Mouse (Mus musculus) cortical plate, adult 2 months (tissue): Measurements from ENCODE around the gene Hoxb4. TPM values are rescaled to one million over a fixed set of nuclear protein-coding genes. Genes with fewer than 3 reads are reported as not detected.

ENCODE experiments used
- H3K27ac ChIP-seq: fragments of 200-500 bp; 2 replicates; pipeline ENCODE4 v1.5.1; 2012; ENCODE audit warnings: low read length, control low read depth, inconsistent platforms; ENCODE audit not compliant: insufficient read depth
- H3K4me1 ChIP-seq: fragments of 200-500 bp; 2 replicates; pipeline ENCODE4 v1.6.1; 2011; ENCODE audit warnings: low read length; ENCODE audit not compliant: control insufficient read depth, insufficient read depth
- H3K4me3 ChIP-seq: fragments of 200-500 bp; 2 replicates; pipeline ENCODE4 v1.5.1; 2011; ENCODE audit warnings: mild to moderate bottlenecking, low read length, control low read depth; ENCODE audit not compliant: insufficient read depth
- CTCF ChIP-seq: fragments of 200-500 bp; IDR thresholded peaks from 2 replicates; pipeline ENCODE4 v1.5.1; 2011; ENCODE audit warnings: mild to moderate bottlenecking, control low read depth, low read length; ENCODE audit not compliant: insufficient read depth; ENCODE audit errors: extremely low read depth
- POLR2A ChIP-seq: fragments of 200-500 bp; IDR thresholded peaks from 2 replicates; pipeline ENCODE4 v1.6.1; 2011; ENCODE audit warnings: mild to moderate bottlenecking, low read length, control low read depth; ENCODE audit not compliant: insufficient read depth; ENCODE audit errors: extremely low read depth
- polyA plus RNA-seq: library from polyadenylated mRNA; depleted of rRNA; stranded (reverse); fragments of >200 nt; gene quantifications from 2 replicates; pipeline ENCODE4 v1.2.3, GENCODE M21; 2012

Gene Hoxb4
- polyA plus RNA-seq, 1 experiment = not detected

DNA sequence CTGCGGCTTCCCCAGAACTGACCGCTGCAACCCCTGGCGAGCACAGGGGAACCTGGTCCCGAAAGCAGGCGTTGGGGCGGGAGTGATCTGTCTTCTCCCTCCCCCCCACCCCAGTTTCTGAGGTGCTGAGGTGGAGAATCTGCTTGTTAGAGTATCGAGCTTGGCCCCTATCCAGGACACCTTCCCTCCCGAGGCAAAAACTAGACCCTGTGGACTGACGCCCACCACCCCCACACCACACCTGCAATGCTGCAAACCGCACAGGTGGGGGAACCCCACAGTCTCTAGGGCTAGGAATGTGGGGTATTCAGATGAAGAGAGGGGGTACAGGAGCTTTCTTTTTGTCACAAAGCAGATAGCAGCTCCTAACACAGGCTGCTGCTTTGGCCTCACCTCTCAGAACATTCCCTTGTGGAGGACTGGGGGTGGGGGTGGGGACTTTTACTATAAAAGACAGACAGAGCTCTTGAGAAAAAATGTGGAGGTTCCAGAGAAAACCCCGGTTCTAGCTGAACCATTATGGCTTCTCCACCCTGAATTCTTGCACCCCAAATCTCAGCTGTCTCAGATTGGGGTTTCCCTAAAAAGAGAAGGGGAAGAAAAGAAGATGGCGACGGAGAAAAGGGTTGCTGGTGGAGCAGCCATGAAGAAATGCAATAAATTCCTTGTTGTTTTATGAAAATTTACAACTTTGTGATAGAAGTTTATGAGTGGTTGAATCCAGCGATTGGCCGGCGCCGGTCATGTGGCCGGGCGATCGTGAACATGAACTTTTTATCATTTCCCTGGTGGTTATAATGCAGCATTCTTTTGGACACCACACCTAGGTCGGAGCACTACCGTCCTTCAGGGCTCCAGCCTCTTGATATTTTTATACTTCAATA is 26.1 kb upstream of the Hoxb4 start, which contains the start of gene Hoxb6:
Hoxb6 (plus strand) TSS at position 796 of the 884 bp plus-strand sequence.
- Histone ChIP-seq H3K4me1 (no peaks in the 10 kb centered on the region), H3K4me3 (no peak within 1 kb of the TSS), H3K27ac (no peak within 1 kb of the TSS)
- TF ChIP-seq POLR2A (no peak), CTCF (no peak)

DNA sequence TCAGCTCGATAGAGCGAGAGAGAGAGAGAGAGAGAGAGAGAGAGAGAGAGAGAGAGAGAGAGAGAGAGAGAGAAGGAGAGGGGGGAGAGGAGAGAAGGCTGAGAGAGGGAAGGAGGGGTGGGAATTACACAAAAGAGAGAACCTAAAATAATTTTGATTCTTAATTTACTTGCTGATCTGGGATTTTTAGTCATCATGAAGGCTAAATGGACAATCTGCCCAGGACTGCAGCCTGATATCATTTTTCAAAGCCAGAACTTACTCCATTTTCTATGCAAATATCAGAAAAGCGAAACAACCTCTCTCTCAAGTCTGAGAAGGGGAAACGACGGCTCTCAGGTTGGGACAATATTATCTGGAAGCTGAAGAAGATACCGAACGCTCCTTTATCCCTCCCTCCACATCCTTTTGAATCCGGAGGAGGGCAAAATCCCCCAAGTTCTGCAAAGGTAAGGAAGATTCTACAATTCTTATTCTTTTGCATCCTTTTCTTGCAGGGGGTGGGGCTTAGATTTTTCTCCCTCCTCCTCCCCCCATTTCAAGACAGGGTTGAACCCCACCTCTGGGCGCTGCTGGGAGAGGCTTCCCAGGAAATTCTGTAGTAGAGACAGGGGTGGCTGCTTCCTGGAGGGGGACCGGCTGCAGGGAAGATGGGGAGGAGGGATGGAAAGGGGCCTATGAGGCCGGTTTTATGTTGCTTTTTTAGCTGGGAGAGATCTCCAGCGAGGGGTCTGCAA is 25.3 kb upstream of the Hoxb4 start:
- no peak overlapping the region for H3K27ac ChIP-seq
- H3K4me3 ChIP-seq = no peak overlapping the region
- no peaks in the 10 kb centered on the region for H3K4me1 ChIP-seq
- TF ChIP-seq CTCF = no peak
- TF ChIP-seq POLR2A = no peak

DNA sequence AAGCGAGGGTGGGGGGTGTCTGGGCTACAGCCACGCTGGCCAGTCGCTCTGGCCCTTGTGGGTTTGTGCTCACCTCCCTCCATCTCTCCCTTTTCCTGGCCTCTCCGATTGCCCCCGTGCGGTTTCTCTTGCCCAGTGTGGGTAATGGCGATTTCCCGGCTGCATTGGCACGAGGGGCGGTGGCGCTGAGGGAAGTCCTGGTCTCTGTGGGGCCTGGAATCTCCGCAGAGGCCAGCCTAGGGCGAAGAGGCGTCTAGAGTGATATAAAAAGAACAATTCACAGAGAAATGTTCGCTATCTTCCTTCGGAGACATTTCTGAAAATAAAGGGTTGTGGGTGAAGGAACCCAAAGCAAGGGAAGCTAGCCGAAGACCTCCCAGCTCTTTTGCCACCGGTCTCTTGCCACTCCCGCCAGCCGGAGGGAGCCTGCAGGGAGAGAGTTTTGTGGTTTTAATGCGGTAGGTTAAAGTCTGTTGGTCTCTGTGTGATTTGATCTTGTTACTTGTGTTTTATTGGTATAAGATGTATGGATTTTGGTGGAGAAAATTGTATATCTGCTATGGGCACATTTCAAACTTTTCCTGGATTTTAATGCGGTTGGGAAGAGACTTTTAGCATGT is 24.7 kb upstream of the Hoxb4 start:
- no peak for TF ChIP-seq CTCF
- no peak for TF ChIP-seq POLR2A
- Histone ChIP-seq H3K27ac (no peak overlapping the region), H3K4me1 (no peaks in the 10 kb centered on the region), H3K4me3 (no peak overlapping the region)

DNA sequence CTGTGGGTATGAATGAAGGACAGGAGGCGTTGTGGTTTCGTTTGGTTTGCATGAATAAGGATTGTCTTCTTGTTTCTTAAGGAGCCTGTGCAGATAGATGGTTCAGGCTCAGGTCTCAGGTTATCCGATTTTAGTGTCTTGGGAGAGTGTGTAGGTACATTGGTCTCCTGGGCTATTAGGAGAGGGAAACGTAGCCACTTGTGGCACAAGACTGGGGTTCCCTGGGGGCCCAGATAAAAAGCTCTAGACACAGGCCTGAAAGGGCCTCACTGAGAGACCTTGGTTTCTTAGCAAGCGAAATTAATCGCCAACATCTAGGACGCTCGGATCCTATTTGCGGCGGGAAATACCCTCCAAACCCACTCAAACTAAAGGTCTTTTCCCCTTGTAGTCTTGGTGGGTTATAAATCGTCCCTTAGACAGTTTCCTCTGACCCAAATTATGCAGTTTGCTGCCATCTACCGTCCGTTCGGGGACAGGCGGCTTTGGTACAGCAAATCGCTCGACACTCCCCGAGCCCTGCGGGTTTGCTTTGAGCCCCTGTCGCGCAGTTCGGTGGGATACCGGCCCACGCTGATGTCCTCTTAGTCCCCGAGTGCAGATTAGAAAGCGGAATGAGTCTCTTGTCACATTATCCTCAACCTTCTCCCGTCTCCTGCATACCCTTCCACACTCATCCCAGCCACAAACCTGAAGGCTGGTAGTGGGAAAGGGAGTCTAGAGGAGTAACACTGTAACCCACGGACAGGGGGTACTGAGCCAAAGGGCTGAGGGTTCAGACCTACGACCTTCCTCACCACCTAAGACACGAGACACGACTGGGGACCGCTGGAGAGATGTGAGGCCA is 23.6 kb upstream of the Hoxb4 start:
- Histone ChIP-seq H3K4me3 (no peak overlapping the region), H3K4me1 (no peaks in the 10 kb centered on the region)
- TF ChIP-seq CTCF (peak; percentile 58), POLR2A (no peak)

DNA sequence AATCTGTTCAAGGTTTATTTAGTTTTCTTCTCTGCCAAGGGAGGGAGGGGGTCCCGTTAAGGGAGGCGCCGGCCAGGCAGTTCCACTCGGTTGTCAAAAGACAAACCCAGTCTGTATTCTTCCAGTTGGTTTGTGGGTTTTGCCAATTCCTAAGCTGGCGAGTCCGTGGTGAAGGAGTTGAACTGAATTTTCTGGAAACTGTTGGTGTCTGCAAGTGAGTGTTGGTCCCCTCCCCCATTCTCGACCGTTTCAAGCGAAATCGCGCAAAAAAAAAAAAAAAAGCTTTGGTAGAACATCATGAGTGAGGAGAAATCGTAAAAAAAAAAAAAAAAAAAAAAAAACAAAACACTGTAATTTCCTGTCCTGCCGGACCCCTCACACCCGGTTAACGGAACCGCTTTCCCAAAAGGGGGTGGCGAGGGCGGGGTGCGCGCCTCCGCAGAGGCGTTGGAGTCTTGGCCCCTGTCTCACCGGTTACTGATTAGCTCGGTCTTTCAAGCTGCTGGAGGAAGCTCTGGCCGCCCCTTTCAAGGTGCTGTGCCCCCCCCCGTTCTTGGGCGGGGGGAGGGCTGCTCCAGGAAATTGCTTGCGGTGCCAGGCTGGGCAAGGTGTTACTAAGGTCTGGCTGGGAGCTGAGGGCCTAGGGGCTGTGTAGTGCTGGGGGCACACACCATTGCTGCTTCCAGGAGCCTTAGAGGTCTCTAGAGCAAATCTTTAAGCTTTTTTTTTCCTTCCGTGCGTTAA is 22.8 kb upstream of the Hoxb4 start:
- H3K27ac ChIP-seq = no peak overlapping the region
- TF ChIP-seq POLR2A (no peak), CTCF (no peak)
- no peaks in the 10 kb centered on the region for H3K4me1 ChIP-seq
- H3K4me3 ChIP-seq = no peak overlapping the region

More for the DNA sequence above, 23.6 kb upstream of the Hoxb4 start:
- H3K27ac ChIP-seq = no peak overlapping the region

DNA sequence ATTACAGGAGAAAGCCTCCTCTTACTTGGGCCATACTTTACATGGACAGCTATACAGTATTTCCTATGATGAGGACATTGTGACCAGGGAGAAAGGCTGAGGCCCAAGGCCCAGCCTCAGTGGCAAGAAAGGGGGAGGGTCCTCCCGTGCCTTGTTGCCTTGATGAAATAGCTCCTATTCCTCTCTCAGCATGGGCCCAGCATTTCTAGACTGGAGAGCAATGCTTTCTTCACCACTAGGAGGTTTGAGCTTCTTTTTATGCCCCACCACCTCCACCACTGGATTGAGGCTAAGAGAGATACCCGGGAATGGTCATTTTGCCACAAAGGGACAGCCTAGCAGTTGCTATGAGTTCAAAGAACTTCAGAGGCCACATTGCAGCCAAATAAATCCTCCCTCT is 21.1 kb upstream of the Hoxb4 start:
- no peak for TF ChIP-seq POLR2A
- no peak for TF ChIP-seq CTCF
- H3K4me3 ChIP-seq = no peak overlapping the region
- no peak overlapping the region for H3K27ac ChIP-seq
- H3K4me1 ChIP-seq = no peaks in the 10 kb centered on the region

DNA sequence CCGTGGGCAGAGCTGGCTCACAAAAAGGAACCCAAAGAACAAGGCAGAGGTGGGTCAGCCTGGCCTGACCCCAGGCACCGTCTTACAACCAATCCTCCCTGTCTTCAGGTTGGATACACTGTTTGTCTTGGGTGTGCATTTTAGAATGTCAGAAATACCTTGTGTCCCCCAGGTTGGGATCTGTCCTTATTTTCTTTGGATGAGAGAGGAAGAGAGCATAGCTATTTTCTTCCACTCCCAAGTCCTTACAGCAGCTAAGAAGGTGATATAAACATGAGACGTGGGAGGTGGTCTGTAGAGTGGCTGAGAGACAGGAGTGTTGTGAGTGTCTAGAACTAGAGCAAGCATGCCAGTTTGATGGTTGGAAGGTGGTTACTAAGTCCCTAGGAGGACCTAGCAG is 20.6 kb upstream of the Hoxb4 start:
- TF ChIP-seq POLR2A (no peak), CTCF (no peak)
- Histone ChIP-seq H3K4me3 (no peak overlapping the region), H3K27ac (no peak overlapping the region), H3K4me1 (no peaks in the 10 kb centered on the region)

DNA sequence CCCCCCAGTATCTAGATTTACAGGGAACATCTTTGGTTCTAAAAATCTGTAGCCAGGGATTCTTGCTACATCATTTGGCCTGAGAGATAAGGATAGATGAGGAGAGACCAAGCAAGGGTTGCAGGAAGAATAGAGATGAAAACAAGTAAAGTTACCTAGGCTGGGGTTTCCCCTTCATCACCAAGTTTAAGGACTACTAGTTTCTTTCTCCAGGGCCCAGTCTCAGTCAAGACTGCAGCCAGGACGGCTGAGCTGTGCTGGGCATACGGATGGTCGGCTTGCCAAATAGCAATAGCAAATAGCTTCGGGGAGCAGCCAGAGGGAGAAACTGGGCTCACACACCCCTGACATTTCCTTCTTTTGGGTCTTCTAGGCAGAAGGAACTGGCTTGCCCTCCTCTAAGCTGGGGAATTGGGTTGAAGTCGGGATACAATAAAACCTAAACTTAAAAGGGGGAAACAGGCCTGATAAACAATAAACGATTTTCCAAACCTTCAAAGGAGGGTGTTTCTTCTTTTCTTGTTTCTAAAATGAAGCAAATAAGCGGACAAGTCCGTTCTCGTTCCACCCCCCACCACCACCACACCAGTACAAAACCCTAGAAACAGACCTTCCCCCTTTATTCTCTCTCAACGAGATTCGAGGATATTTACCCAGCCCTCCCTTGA is 20.0 kb upstream of the Hoxb4 start:
- no peak for TF ChIP-seq POLR2A
- TF ChIP-seq CTCF = no peak
- Histone ChIP-seq H3K4me1 (no peaks in the 10 kb centered on the region), H3K4me3 (no peak overlapping the region), H3K27ac (no peak overlapping the region)
